Mouse (Mus musculus) heart, embryonic 15.5 days (tissue): Measurements from ENCODE around the gene Olfr92. TPM values are rescaled to one million over a fixed set of nuclear protein-coding genes. Genes with fewer than 3 reads are reported as not detected.
"Not testable (repeated sequence)": the region's sequence is repeated elsewhere in the genome, so short reads cannot be mapped to it uniquely, and the experiment has no call there.

ENCODE experiments used
- ATAC-seq: fragments of 200-750 bp; cut with Nextera tagmentation; replicated peaks from 2 replicates; pipeline ENCODE4 v1.8.0; 2017; ENCODE audit warnings: low read depth, moderate TSS enrichment; ENCODE audit not compliant: insufficient number of reproducible peaks, insufficient read depth, low FRiP score
- H3K27ac ChIP-seq: fragments of 300-500 bp; sonication (generic); 2 replicates; pipeline ENCODE4 v1.5.1; 2015; ENCODE audit warnings: mild to moderate bottlenecking, inconsistent platforms
- H3K27me3 ChIP-seq: fragments of 300-500 bp; sonication (generic); 2 replicates; pipeline ENCODE4 v1.6.1; 2015; ENCODE audit warnings: inconsistent platforms
- H3K36me3 ChIP-seq: fragments of 300-500 bp; sonication (generic); 2 replicates; pipeline ENCODE4 v1.6.1; 2015; ENCODE audit warnings: mild to moderate bottlenecking, inconsistent platforms
- H3K4me1 ChIP-seq: fragments of 300-500 bp; sonication (generic); replicated peaks from 2 replicates; pipeline ENCODE4 v1.6.1; 2015; ENCODE audit warnings: inconsistent platforms
- H3K4me2 ChIP-seq: fragments of 300-500 bp; sonication (generic); 2 replicates; pipeline ENCODE4 v1.6.1; 2015; ENCODE audit warnings: inconsistent platforms, mild to moderate bottlenecking, moderate library complexity
- H3K4me3 ChIP-seq: fragments of 300-500 bp; sonication (generic); 2 replicates; pipeline ENCODE4 v1.5.1; 2015; ENCODE audit warnings: mild to moderate bottlenecking, inconsistent platforms
- H3K9ac ChIP-seq: fragments of 300-500 bp; sonication (generic); 2 replicates; pipeline ENCODE4 v1.6.1; 2015; ENCODE audit warnings: mild to moderate bottlenecking, inconsistent platforms
- H3K9me3 ChIP-seq: fragments of 300-500 bp; sonication (generic); replicated peaks from 2 replicates; pipeline ENCODE4 v1.6.1; 2016; ENCODE audit warnings: inconsistent platforms
- WGBS: fragments of 180-500 bp; shearing (Covaris S2); methylation state at CpG from one replicate; pipeline ENCODE4 v1.1.7; 2015; ENCODE audit warnings: mixed read lengths; 5-methylcytosine and 5-hydroxymethylcytosine counted together
- polyA plus RNA-seq: library from polyadenylated mRNA; unstranded; fragments of >200 nt; fragmentation: Nextera tagmentation; extraction: Ambion mirVana; gene quantifications from 2 replicates; pipeline ENCODE4 v1.2.1, GENCODE M21; 2015

The Olfr92 gene
- not detected in 2 replicates for polyA plus RNA-seq

DNA sequence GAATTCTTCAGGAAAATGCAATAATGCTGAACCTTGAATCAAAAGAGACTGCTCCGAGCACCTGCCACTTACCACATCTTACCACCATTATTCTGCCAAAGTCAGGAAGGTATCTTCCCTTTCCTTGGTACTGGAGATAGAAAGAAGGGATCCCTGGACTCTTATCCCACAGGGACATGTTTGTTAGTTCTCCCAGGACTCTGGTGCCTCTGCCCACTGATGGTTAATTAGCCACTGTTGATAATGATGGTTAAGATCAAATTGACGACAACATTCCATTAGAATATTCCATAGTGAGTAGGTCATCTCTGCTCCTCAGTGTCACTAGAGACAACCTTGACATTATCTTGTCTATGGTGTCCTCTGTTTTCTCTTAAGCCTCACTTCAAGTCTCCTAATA is at the start of gene Olfr92:
Olfr92 (minus strand) TSS at position 101 of the 400 bp plus-strand sequence.
- H3K4me3 ChIP-seq = no peak within 1 kb of the TSS
- ATAC-seq = no peak
- 70% methylated on average over 2 of the region's 2 CpGs for WGBS

DNA sequence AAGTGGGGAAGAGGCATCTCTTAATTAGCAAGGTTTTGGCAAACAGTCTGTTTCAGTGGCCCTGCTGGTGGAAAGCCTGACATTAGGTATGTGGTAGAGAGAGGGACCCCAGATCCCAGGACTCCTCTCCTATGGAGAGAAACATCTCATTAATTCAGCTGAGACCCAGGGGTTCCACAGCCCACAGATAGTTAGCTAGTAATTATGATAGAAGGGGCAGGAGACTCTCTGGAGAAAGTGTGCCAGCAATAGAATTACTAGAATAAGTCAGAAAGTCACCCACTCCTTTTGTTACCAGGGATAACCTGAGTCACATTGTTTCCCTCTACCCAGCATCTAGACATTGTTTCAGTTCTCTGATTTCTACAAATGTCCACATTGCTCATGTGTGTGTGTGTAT is 41.5 kb upstream of the Olfr92 start, which contains the start of gene Olfr93:
Olfr93 (minus strand) TSS at position 101 of the 400 bp plus-strand sequence.
- no peak within 1 kb of the TSS for H3K9ac ChIP-seq
- no peaks in the 10 kb centered on the region for H3K27me3 ChIP-seq
- no peak within 1 kb of the TSS for H3K27ac ChIP-seq
- no peaks in the 10 kb centered on the region for H3K4me1 ChIP-seq
- H3K4me3 ChIP-seq = no peak within 1 kb of the TSS
- H3K36me3 ChIP-seq = no peaks in the 10 kb centered on the region
- ATAC-seq = no peak
- no peaks in the 10 kb centered on the region for H3K9me3 ChIP-seq
- H3K4me2 ChIP-seq = no peak within 1 kb of the TSS

More for the DNA sequence above, at the start of gene Olfr92:
- Histone ChIP-seq H3K9me3 (no peaks in the 10 kb centered on the region), H3K27ac (no peak within 1 kb of the TSS), H3K27me3 (no peaks in the 10 kb centered on the region), H3K9ac (no peak within 1 kb of the TSS), H3K4me1 (no peaks in the 10 kb centered on the region), H3K36me3 (no peaks in the 10 kb centered on the region), H3K4me2 (no peak within 1 kb of the TSS)

DNA sequence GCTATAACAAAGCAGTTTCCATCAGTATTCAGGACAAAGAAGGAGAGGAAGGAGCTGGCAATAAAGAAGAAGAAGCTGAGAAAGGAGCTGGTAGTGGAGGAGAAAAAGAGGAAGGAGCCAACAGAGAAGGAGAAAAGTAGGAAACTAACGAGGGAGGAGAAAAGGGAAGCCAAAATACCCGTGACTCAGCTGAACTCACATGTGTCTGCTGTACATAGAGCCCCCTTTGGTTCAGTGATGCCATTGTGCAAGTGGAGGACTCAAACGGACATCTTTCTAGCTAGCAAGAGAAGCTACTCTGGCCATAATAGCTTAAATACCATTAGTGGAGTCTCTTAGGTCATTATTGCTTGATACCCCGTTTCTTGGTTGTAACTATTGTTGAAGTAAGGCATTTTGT is 11.5 kb upstream of the Olfr92 start:
- H3K27me3 ChIP-seq, H3K4me1 ChIP-seq: not testable (repeated sequence)
- 67% methylated on average over 4 of the region's 4 CpGs for WGBS

DNA sequence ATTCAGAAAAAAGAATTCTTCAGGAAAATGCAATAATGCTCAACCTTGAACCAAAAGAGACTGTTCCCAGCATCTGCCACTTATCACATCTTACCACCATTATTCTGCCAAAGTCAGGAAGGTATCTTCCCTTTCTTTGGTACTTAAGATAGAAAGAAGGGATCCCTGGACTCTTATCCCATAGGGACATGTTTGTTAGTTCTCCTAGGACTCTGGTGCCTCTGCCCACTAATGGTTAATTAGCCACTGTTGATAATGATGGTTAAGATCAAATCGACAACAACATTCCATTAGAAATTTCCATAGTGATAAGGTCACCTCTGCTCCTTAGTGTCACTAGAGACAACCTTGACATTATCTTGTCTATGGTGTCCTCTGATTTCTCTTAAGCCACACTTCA is 21.7 kb downstream of the Olfr92 start, which contains the start of gene Olfr91:
Olfr91 (minus strand) TSS at position 101 of the 400 bp plus-strand sequence.
- Histone ChIP-seq H3K27me3 (no peaks in the 10 kb centered on the region), H3K9ac (no peak within 1 kb of the TSS), H3K36me3 (no peaks in the 10 kb centered on the region), H3K9me3 (no peaks in the 10 kb centered on the region), H3K4me1 (no peaks in the 10 kb centered on the region), H3K27ac (no peak within 1 kb of the TSS), H3K4me2 (no peak within 1 kb of the TSS), H3K4me3 (no peak within 1 kb of the TSS)
- no peak for ATAC-seq
- WGBS = 89% methylated on average over 1 of the region's 1 CpGs

More for the DNA sequence above, 11.5 kb upstream of the Olfr92 start:
- H3K9ac ChIP-seq, ATAC-seq, H3K4me3 ChIP-seq, H3K9me3 ChIP-seq, H3K4me2 ChIP-seq, H3K36me3 ChIP-seq, H3K27ac ChIP-seq: not testable (repeated sequence)

DNA sequence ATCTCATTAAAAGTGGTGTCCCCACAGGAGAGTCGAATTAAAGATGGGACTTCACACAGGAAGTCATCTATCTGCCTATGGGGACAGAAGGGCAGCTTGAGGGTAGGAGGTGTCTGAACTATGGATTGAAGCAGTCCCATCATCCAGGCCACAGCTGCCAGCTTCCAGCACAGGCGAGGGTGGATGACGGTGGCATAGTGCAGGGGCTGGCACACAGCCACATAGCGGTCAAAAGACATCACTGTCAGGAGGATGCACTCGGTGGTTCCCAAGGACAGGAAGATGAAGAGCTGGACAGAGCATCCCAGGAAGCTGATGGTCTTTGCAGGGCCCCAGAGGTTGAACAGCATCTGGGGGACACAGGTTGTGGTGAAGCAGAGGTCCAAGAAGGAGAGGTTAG is 26.6 kb downstream of the Olfr92 start:
- no peaks in the 10 kb centered on the region for H3K9me3 ChIP-seq
- no peak overlapping the region for H3K9ac ChIP-seq
- no peaks in the 10 kb centered on the region for H3K36me3 ChIP-seq
- no peaks in the 10 kb centered on the region for H3K27me3 ChIP-seq
- ATAC-seq = no peak
- H3K4me2 ChIP-seq = no peak overlapping the region
- 73% methylated on average over 5 of the region's 5 CpGs for WGBS
- H3K27ac ChIP-seq = no peak overlapping the region
- no peaks in the 10 kb centered on the region for H3K4me1 ChIP-seq
- no peak overlapping the region for H3K4me3 ChIP-seq

DNA sequence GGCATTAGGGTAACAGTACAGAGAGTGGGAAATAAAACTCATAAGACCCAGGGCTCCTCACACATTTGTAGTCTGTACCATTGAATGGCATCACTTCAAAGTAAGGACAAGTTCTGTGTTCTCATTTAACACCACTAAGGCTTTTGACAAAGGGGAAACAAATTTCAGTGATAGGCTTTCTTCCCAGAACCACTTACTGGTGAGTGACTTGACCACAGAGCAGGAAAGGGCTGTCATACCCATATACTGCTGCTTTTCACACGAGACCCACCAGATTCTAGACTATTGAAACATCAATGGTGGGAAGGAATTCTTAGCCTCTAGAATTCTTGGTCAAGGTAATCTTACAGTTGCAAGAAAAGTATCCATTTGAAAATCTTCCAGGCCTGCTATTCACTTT is 27.7 kb downstream of the Olfr92 start:
- no peaks in the 10 kb centered on the region for H3K27me3 ChIP-seq
- no peaks in the 10 kb centered on the region for H3K36me3 ChIP-seq
- no peak overlapping the region for H3K27ac ChIP-seq
- 62% methylated on average over 1 of the region's 1 CpGs for WGBS
- H3K4me3 ChIP-seq = no peak overlapping the region
- H3K4me1 ChIP-seq = no peaks in the 10 kb centered on the region
- no peak for ATAC-seq
- no peak overlapping the region for H3K4me2 ChIP-seq
- H3K9me3 ChIP-seq = no peaks in the 10 kb centered on the region
- H3K9ac ChIP-seq = no peak overlapping the region

DNA sequence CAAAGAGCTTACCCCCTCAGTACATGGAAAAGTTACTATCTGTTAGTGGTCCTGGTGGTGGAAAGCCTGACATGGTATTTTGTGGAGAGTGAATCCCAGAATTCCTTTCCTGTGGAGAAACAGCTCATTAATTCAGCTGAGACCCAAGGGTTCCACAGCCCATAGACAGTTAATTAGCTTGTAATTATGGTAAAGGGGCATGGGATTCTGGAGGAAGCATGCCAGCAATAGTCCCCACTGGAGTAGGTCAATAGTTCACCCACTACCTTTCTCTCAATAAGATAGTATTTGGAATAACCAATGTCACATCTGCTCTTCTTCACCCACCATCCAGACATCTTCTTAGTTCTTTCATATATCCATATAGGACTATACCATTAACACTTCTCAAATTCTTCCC is 31.5 kb downstream of the Olfr92 start, which contains the start of gene Olfr90:
Olfr90 (minus strand) TSS at position 101 of the 400 bp plus-strand sequence.
- H3K9me3 ChIP-seq = no peaks in the 10 kb centered on the region
- H3K4me1 ChIP-seq = no peaks in the 10 kb centered on the region
- H3K36me3 ChIP-seq = no peaks in the 10 kb centered on the region
- H3K27ac ChIP-seq = no peak within 1 kb of the TSS
- H3K27me3 ChIP-seq = no peaks in the 10 kb centered on the region
- no peak within 1 kb of the TSS for H3K4me3 ChIP-seq
- no peak for ATAC-seq
- H3K9ac ChIP-seq = no peak within 1 kb of the TSS
- H3K4me2 ChIP-seq = no peak within 1 kb of the TSS

DNA sequence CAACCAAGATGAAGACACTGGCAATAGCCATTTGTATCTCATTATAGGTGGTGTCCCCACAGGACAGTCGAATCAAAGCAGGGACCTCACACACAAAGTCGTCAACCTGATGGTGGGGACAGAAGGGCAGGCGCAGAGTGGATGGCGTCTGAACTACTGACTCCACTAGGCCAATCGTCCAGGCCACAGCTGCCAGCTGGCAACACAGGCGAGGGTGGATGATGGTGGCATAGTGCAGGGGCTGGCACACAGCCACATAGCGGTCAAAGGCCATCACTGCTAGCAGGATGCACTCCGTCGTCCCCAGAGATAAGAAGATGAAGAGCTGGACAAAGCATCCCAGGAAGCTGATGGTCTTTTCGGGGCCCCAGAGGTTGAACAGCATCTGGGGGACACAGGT is 34.3 kb downstream of the Olfr92 start:
- no peak overlapping the region for H3K9ac ChIP-seq
- no peaks in the 10 kb centered on the region for H3K36me3 ChIP-seq
- no peak overlapping the region for H3K4me2 ChIP-seq
- no peak overlapping the region for H3K4me3 ChIP-seq
- no peaks in the 10 kb centered on the region for H3K9me3 ChIP-seq
- no peaks in the 10 kb centered on the region for H3K4me1 ChIP-seq
- no peak overlapping the region for H3K27ac ChIP-seq
- H3K27me3 ChIP-seq = no peaks in the 10 kb centered on the region
- whole genome bisulfite sequencing = 61% methylated on average over 10 of the region's 10 CpGs
- ATAC-seq = no peak

DNA sequence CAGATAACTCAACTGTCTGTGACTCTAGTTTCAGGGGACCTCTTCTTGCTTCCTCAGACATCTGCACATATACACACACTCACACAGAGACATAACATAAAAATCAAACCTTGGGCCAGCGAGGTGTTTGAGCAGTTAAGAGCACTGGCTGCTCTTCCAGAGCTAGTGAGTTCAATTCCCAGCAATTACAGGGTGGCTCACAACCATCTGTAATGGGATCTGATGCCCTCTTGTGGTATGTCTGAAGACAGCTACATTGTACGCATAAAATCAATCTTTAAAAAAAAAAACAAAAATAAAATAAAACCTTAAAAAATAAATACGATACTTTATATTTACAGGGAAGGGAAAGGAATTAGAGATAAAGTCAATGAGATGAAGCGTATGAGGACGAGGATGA is 35.3 kb downstream of the Olfr92 start:
- H3K9ac ChIP-seq = no peak overlapping the region
- no peak overlapping the region for H3K4me3 ChIP-seq
- H3K27me3 ChIP-seq = no peaks in the 10 kb centered on the region
- no peak for ATAC-seq
- no peaks in the 10 kb centered on the region for H3K4me1 ChIP-seq
- H3K27ac ChIP-seq = no peak overlapping the region
- H3K4me2 ChIP-seq = no peak overlapping the region
- H3K36me3 ChIP-seq = no peaks in the 10 kb centered on the region
- H3K9me3 ChIP-seq = no peaks in the 10 kb centered on the region
- 66% methylated on average over 5 of the region's 5 CpGs for WGBS

DNA sequence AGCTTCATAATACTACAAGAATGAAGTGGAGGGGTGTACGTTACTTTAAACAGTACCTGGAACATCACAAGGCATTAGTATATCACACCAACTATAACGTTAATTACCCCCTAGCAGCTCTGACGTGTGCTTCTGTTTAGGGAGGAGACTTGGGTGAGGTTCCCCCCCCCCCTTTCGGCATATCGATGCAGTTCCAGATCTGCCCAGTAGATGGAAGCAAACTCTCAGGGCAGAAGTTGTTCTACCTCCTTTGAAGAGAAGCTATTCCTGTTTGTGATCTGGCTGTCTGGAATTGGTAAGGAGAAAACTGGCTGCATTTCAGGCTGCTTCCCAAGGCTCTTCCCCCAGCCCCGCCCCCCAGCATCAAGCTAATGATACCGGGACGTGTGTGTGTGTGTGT is 36.6 kb downstream of the Olfr92 start:
- H3K27me3 ChIP-seq = no peaks in the 10 kb centered on the region
- ATAC-seq = peak; percentile 65
- 4% methylated on average over 7 of the region's 8 CpGs for WGBS

DNA sequence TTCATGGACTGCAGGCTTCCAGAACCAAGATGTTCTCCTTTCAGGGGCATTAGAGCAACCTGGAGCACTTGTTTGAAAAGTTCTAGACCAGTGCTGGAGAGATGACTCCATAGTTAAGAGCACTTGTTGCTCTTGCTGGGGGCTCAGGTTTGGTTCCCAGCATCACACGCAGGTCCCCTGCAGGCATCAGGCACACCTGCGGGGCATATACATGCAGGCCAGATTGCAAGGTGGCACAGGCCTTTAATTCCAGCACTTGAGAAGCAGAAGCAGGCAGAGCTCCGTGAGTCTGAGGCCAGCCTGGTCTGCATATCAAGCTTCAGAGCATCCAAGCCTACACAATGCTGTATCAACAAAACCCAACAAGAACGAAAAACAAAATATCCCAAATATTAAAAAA is 38.2 kb downstream of the Olfr92 start:
- Histone ChIP-seq H3K4me2 (no peak overlapping the region), H3K4me1 (no peaks in the 10 kb centered on the region), H3K27me3 (no peaks in the 10 kb centered on the region), H3K36me3 (no peaks in the 10 kb centered on the region), H3K9ac (no peak overlapping the region), H3K4me3 (no peak overlapping the region), H3K9me3 (no peaks in the 10 kb centered on the region), H3K27ac (no peak overlapping the region)
- 83% methylated on average over 4 of the region's 4 CpGs for WGBS
- ATAC-seq = no peak

More for the DNA sequence above, 36.6 kb downstream of the Olfr92 start:
- H3K4me3 ChIP-seq = no peak overlapping the region
- H3K9ac ChIP-seq = no peak overlapping the region
- no peaks in the 10 kb centered on the region for H3K9me3 ChIP-seq
- H3K36me3 ChIP-seq = no peaks in the 10 kb centered on the region
- H3K27ac ChIP-seq = no peak overlapping the region
- H3K4me2 ChIP-seq = no peak overlapping the region
- no peaks in the 10 kb centered on the region for H3K4me1 ChIP-seq

DNA sequence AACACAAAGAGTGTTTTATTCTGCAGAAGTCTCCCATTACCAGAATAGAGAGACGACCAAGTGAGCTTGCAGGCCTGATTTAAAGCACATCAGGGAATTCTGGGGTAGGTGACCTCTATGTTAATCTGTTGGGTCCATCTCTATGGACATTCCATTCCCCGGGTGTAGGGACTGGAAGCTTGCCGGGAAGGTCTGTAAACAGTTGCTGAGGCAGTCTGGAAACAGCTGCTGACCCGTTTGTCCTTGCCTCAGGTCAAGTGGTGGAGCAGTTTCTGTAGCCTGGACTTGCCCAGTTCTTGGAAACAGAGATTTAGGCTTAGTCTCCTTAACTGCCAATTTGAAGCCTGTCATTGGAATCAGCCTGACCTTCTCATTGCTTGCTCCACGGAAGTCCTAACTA is 39.8 kb downstream of the Olfr92 start:
- no peaks in the 10 kb centered on the region for H3K9me3 ChIP-seq
- WGBS = 19% methylated on average over 5 of the region's 5 CpGs
- no peaks in the 10 kb centered on the region for H3K27me3 ChIP-seq
- no peaks in the 10 kb centered on the region for H3K4me1 ChIP-seq
- H3K36me3 ChIP-seq = no peaks in the 10 kb centered on the region
- H3K4me3 ChIP-seq = no peak overlapping the region
- no peak overlapping the region for H3K9ac ChIP-seq
- no peak overlapping the region for H3K4me2 ChIP-seq
- H3K27ac ChIP-seq = no peak overlapping the region
- ATAC-seq = no peak
